Mouse (Mus musculus) embryonic facial prominence, embryonic 12.5 days (tissue): Measurements from ENCODE around the gene Mob3a. TPM values are rescaled to one million over a fixed set of nuclear protein-coding genes. Genes with fewer than 3 reads are reported as not detected.

ENCODE experiments used
- ATAC-seq: fragments of 200-750 bp; cut with Nextera tagmentation; 2 replicates; pipeline ENCODE4 v1.8.0; 2017; ENCODE audit not compliant: insufficient number of reproducible peaks, insufficient read depth, low FRiP score, low TSS enrichment
- H3K27ac ChIP-seq: fragments of 300-500 bp; sonication (generic); 2 replicates; pipeline ENCODE4 v1.5.1; 2016; ENCODE audit warnings: mild to moderate bottlenecking
- H3K27me3 ChIP-seq: fragments of 300-500 bp; sonication (generic); 2 replicates; pipeline ENCODE4 v1.6.1; 2016; ENCODE audit warnings: mild to moderate bottlenecking, moderate library complexity
- H3K36me3 ChIP-seq: fragments of 300-500 bp; sonication (generic); 2 replicates; pipeline ENCODE4 v1.6.1; 2016; ENCODE audit warnings: mild to moderate bottlenecking
- H3K4me1 ChIP-seq: fragments of 300-500 bp; sonication (generic); 2 replicates; pipeline ENCODE4 v1.6.1; 2016
- H3K4me2 ChIP-seq: fragments of 300-500 bp; sonication (generic); replicated peaks from 2 replicates; pipeline ENCODE4 v1.6.1; 2016; ENCODE audit warnings: mild to moderate bottlenecking, moderate library complexity
- H3K4me3 ChIP-seq: fragments of 300-500 bp; sonication (generic); 2 replicates; pipeline ENCODE4 v1.5.1; 2016; ENCODE audit warnings: mild to moderate bottlenecking
- H3K9ac ChIP-seq: fragments of 300-500 bp; sonication (generic); 2 replicates; pipeline ENCODE4 v1.6.1; 2016; ENCODE audit warnings: mild to moderate bottlenecking, moderate library complexity
- H3K9me3 ChIP-seq: fragments of 300-500 bp; sonication (generic); 2 replicates; pipeline ENCODE4 v1.6.1; 2016; ENCODE audit warnings: mild to moderate bottlenecking, moderate library complexity
- WGBS: fragments of 180-500 bp; shearing (Covaris S2); methylation state at CpG from one replicate; pipeline ENCODE4 v1.1.7; 2016; 5-methylcytosine and 5-hydroxymethylcytosine counted together
- polyA plus RNA-seq: library from polyadenylated mRNA; unstranded; fragments of >200 nt; fragmentation: Nextera tagmentation; extraction: Ambion mirVana; gene quantifications from 2 replicates; pipeline ENCODE4 v1.2.1, GENCODE M21; 2016

Gene Mob3a
- polyA plus RNA-seq, 1 experiment from 2014 or later: 57.4 TPM

DNA sequence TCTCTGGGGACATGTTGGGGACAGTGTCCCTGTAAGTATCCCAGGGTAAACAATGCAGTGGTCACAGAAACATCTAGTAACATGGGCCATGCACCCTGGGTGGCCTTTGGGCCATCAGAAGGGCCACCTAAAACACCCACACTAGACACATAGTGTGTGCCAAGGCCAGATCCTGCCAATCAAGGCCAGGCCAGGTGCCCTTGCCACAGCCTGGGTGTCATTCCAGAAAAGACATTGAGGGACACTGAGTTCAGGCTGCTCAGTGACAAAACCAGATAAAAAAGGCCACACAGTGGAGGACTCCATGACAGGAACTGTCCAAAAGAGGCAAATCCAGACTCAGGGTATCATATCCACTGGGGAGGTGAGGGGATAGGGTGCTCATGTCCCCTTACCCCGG lies 18.1 kb downstream of the Mob3a start:
- H3K9ac ChIP-seq: no peak overlapping the region
- no peak for ATAC-seq
- no peak overlapping the region for H3K4me3 ChIP-seq
- H3K27me3 ChIP-seq: no peaks in the 10 kb centered on the region
- no peak overlapping the region for H3K4me2 ChIP-seq
- H3K9me3 ChIP-seq: no peaks in the 10 kb centered on the region
- H3K27ac ChIP-seq: no peak overlapping the region
- 92% methylated on average over 1 of the region's 1 CpGs for WGBS
- peaks cover 45% of the 10 kb centered on the region for H3K36me3 ChIP-seq
- peaks cover 3% of the 10 kb centered on the region for H3K4me1 ChIP-seq

DNA sequence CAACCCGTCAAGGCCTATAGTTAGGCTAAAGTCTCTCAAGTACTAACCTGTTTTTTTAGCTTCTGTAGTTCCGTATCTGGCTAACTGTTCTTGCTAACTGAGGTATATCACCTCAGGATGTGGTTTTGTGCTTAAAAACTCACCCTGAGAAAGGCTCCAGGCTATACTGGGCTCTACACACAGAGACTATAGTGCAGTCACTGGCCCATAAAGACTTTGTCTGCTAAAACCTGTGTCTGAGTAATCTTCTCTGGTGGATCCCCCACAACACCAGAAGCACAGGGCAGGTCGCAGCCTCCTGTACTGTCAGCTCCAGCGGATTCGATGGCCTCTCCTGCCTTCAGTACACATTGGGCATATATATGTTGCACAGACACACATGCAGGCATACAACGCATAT lies 19.8 kb downstream of the Mob3a start:
- ATAC-seq: no peak
- WGBS: 92% methylated on average over 6 of the region's 6 CpGs
- no peak overlapping the region for H3K4me2 ChIP-seq

DNA sequence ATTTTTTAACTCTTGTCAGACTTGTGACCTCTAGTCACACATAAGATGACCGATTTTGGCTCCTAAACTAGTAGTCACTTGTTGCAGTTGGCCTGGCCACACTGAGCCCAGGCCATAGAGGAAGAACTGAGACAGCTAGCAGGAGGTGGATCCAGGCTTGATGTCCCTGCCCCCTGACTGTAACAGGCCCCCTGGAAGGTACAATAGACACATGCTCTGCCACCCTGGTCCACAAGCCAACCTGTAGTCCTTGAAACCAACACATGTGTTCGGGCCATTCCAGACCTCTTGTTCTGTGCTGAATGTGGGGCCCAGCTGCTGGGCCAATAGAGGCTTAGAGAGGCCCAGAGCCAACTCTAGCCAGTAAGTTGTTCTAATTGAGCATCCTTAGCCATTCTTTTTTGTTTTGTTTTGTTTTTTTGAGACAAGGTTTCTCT lies 21.5 kb downstream of the Mob3a start:
- no peak overlapping the region for H3K9ac ChIP-seq
- no peaks in the 10 kb centered on the region for H3K9me3 ChIP-seq
- H3K27ac ChIP-seq: no peak overlapping the region
- no peak for ATAC-seq
- 76% methylated on average over 2 of the region's 2 CpGs for WGBS
- H3K4me3 ChIP-seq: no peak overlapping the region
- no peak overlapping the region for H3K4me2 ChIP-seq
- peaks cover 12% of the 10 kb centered on the region for H3K36me3 ChIP-seq
- H3K4me1 ChIP-seq: peaks cover 21% of the 10 kb centered on the region
- no peaks in the 10 kb centered on the region for H3K27me3 ChIP-seq

More for the DNA sequence above, 19.8 kb downstream of the Mob3a start:
- Histone ChIP-seq H3K4me3 (no peak overlapping the region), H3K9me3 (no peaks in the 10 kb centered on the region), H3K27me3 (no peaks in the 10 kb centered on the region), H3K36me3 (peaks cover 30% of the 10 kb centered on the region), H3K27ac (no peak overlapping the region), H3K4me1 (peaks cover 20% of the 10 kb centered on the region), H3K9ac (no peak overlapping the region)

DNA sequence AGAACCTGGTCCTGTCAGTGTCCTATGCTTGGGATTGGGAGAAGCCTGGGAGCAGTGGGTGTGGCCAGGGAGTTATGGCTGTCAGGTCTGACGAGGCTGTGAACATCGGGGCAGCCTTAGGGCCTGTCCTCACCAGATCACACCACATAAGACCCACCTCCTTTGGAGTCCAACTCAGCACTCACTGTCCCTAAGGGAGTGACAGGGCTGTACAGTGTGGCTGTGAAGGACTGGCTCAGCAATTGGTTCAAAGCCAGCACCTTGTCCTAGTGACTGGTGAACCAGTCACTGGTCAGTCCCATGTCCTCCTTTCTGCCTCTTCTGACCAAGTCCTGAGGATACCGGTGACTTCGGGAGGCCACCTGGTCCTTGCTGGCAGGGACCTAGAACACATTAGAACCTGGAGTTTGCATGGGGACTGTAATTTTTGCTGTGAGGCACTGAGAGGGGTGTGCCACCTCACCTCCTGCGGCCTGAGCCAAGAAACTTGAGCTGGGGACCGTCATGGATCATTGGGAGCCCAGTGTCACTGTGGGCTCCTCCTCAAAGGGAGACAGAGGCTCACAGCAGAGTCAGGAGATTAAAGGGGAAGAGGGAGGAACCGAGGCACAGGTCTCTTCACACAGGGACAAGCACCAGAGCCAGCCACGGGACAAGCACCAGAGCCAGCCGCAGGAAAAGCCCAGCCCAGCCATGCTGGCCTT lies 22.1 kb downstream of the Mob3a start:
- Histone ChIP-seq H3K4me1 (peaks cover 26% of the 10 kb centered on the region), H3K4me2 (no peak overlapping the region), H3K36me3 (peaks cover 7% of the 10 kb centered on the region), H3K9ac (no peak overlapping the region), H3K27ac (peak overlapping the region; percentile 36; the same call in 1 of the 2 replicates), H3K4me3 (no peak overlapping the region), H3K27me3 (no peaks in the 10 kb centered on the region), H3K9me3 (no peaks in the 10 kb centered on the region)
- no peak for ATAC-seq
- WGBS: 59% methylated on average over 9 of the region's 9 CpGs

DNA sequence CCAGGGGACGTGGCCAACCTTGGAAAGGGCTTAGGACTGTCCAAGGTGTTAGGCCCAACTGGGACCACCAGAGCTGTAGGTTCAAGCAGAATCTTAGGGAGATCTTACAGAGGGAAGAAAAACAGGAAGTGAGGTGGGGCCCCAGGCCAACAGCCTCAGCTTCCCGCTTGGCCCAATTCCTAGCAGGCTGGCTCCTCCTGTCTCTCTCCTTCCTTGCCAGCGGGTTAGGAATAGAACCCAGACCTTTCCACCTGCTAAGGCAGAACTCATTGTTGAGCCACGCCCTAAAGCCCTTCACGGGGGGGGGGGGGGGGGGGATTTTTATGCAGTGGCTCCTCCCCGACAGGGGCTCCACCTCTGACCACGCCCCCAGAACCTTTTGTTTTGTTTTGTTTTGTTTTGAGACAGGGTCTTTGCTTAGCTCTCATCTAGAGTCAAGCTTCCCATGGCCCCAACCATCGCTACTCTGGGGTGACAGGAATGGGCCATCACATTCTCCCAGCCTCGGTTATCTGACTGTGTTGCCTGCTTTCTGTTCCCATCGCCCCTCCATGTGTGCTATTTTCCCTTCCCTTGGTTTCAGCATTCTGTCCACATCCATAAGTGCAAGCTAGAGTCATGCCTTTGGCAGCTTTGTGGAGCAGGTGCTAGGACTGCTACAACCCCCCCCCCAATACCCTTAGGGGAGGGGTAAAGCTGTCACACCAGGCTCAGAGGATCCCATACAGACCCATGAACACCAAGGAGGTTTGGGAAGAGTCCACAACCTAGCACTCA lies 23.0 kb downstream of the Mob3a start:
- WGBS: 54% methylated on average over 10 of the region's 10 CpGs
- H3K4me3 ChIP-seq: no peak overlapping the region

DNA sequence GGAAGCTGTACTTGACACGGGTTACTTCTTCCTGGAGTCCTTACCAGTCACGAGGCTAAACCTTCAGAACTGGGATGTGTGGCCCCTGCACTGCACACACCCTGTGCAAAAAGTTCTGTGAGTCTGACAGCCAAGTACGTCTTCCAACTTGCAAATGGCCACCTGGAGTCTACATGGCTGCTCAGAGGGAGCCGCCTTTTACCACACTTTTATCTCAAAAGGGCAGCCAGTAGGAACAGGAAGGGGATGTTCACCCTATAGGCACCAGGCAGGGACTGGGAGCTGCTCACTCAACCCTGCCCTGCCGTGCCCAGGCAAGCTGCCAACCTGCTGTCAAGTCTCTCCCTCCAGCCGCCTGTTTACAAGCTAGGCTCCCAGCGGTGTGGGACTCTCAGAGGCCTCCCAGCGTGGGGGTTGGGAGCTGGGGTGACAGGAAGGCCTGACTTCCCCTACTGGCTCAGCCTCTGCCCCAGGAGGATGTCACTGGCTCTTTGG lies 23.8 kb downstream of the Mob3a start, which contains the start of gene Mknk2:
TSS of gene Mknk2 (minus strand) at position 171 of the 495 bp plus-strand sequence.
- no peaks in the 10 kb centered on the region for H3K9me3 ChIP-seq
- H3K27me3 ChIP-seq: no peaks in the 10 kb centered on the region
- ATAC-seq: no peak
- H3K4me3 ChIP-seq: peak within 1 kb of the TSS; percentile 97
- H3K27ac ChIP-seq: peak within 1 kb of the TSS; percentile 99
- 0 out of 2 replicates have a peak, but pooled peaks cover 3% of the 10 kb centered on the region for H3K36me3 ChIP-seq
- 28% methylated on average over 8 of the region's 8 CpGs for WGBS
- peak within 1 kb of the TSS; percentile 78 for H3K9ac ChIP-seq
- peaks cover 42% of the 10 kb centered on the region for H3K4me1 ChIP-seq
- H3K4me2 ChIP-seq: peak within 1 kb of the TSS; percentile 83

More for the DNA sequence above, 23.0 kb downstream of the Mob3a start:
- no peak overlapping the region for H3K4me2 ChIP-seq
- no peak for ATAC-seq
- peaks cover 7% of the 10 kb centered on the region; the same call in 1 of the 2 replicates for H3K36me3 ChIP-seq
- H3K9ac ChIP-seq: 0 out of 2 replicates have a peak overlapping the region, but pooled peaks have one; percentile 17
- no peaks in the 10 kb centered on the region for H3K9me3 ChIP-seq
- H3K27ac ChIP-seq: peak overlapping the region; percentile 99
- H3K4me1 ChIP-seq: peaks cover 35% of the 10 kb centered on the region
- no peaks in the 10 kb centered on the region for H3K27me3 ChIP-seq

DNA sequence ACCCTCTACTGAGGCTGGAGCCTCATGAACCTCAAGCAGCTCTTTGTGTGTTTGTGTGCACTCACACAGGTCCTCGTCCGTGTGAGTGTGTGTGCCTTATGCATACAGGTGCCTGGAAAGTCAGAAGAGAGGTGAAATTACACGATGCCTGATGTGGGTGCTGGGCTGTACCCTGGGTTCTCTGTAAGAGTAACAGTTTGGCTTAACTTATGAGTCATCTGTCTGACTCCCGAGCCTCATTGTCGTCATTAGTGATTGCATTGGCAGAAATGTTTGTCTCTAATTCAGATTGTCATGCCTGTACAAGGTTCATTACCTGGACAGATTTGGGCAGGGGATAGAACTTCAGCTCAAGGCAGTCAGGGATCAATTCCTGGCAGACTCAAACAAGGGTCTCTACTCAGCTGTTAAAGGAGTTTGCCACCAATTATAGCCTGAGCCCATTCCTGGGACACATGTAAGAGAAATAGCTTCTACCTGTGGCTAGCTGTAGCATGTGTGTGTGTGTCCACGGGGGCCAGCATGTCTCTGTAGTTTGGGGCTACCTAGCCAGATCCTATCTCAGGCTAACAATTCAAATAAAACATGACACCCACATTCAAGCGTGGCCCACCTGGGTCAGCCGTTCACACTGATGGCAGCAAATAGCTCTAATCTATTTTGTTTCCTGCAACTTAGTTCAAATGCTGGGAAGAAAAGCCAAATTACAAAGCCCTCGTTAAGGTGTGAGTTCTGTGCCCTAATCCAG lies 24.5 kb downstream of the Mob3a start:
- Histone ChIP-seq H3K9ac (peak overlapping the region; percentile 78), H3K36me3 (0 out of 2 replicates have a peak, but pooled peaks cover 10% of the 10 kb centered on the region), H3K9me3 (no peaks in the 10 kb centered on the region), H3K27ac (peak overlapping the region; percentile 99), H3K4me2 (peak overlapping the region; percentile 83), H3K4me3 (peak overlapping the region; percentile 97), H3K4me1 (peaks cover 49% of the 10 kb centered on the region), H3K27me3 (no peaks in the 10 kb centered on the region)
- no peak for ATAC-seq
- WGBS: 29% methylated on average over 9 of the region's 9 CpGs

DNA sequence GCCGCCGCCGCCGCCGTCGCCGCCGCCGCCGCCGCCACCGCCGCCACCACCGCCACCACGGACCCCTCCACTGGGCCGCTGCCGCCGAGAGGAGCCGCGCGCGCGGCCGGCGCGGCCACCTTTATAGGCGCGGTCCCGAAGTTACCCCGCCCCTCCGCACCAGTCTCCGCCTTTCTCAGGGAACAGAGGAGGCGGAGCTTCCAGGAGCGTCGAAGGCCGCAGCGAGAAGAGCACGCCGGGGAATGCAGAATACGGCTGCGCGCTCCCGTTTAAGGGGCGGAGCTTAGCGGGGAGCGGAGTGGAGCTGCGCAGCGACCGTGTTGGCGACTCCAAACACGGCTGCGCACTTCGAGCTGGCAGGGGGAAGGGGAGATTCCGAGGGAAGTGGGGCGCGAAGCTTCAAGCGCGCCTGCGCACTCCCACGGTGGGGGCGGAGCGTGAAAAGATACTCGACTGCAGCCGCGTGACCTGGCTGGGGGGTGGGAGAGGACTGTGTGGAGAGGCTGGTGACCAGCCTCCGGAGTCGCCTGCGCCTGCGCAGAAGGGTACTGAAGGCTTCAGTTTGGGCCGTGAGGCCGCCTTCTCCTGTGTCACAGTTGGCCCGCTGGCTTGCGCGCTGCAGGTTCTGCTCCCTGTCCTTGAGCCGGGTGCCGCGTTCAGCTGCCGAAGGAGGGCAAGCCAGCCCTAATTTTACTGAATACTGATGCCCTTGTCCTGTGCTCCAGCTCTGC lies 25.4 kb downstream of the Mob3a start:
- Histone ChIP-seq H3K27me3 (no peaks in the 10 kb centered on the region), H3K9ac (peak overlapping the region; percentile 97), H3K9me3 (no peaks in the 10 kb centered on the region), H3K4me3 (peak overlapping the region; percentile 97), H3K27ac (peak overlapping the region; percentile 99), H3K4me1 (peaks cover 49% of the 10 kb centered on the region), H3K4me2 (peak overlapping the region; percentile 83), H3K36me3 (peaks cover 19% of the 10 kb centered on the region)
- under 1% methylated on average over 74 of the region's 78 CpGs for WGBS
- peak; percentile 89 for ATAC-seq

DNA sequence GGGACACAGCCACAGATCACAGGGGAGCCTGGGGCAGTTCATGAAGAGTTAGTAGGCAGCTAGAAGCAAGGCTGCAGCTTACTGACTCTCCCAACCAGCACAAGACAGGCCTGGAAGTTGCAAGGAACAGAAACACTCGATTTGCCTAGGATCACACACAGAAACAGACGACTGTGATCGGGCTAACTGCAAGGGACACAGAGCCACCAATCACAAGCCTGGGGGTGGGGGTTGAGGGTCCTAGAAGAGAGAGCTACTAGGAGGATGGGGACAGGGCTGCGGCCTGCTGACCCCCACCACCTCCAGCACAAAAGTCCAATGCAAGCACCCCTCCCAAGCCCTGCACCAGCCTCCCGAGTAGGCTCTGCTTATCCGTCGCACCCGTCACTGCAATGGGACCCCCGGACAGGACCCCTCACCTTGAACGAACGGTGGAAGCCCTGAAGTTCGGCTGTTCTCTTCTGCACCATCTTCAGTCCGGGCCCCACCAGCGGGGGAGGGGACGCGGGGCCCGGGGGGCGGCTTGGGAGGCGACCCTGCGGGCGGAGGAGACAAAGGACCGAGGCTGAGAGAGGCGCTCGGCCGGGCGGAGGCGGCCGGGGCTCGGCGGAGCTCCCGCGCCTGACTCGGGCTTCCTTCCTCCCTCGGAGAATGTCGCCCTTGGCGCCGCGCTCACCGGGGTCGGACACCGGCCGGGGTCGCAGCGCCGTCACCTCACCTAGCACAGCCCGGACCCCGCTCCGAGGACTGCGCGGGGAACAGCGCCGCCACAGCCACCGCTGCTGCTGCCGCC lies 26.2 kb downstream of the Mob3a start:
- Histone ChIP-seq H3K27me3 (no peaks in the 10 kb centered on the region), H3K4me1 (peaks cover 49% of the 10 kb centered on the region), H3K9me3 (no peaks in the 10 kb centered on the region), H3K4me3 (peak overlapping the region; percentile 97), H3K9ac (peak overlapping the region; percentile 97), H3K27ac (peak overlapping the region; percentile 83), H3K4me2 (peak overlapping the region; percentile 83), H3K36me3 (peaks cover 27% of the 10 kb centered on the region)
- WGBS: under 1% methylated on average over 45 of the region's 54 CpGs
- ATAC-seq: 0 out of 2 replicates have a peak, but pooled peaks have one; percentile 3

DNA sequence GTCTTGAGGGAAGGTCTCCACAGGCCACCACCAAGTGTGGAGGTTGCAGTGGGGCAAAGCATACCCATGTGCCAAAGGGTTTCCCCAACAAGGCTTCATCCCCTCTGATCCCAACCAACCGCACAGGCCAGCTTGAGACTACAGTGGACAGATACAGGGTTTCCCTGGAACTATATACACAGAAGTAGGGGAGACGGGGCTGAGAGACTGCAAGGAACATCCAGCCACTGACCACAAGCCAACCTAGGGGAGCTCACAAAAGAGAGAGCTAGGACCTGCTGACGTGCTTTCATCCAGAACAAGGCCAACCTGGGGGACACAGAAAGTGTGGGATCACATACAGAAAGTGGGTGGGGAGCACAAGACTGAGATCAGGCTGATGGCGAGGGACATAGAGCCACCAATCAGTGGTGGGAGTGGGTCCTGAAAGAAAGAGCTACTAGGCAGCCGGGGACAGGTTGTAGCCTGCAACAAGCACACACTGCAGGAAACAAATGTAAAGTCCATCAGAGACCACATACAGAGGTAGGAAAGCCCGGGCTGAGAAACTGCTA lies 26.8 kb downstream of the Mob3a start:
- Histone ChIP-seq H3K4me1 (peaks cover 49% of the 10 kb centered on the region), H3K9ac (peak overlapping the region; percentile 97), H3K36me3 (peaks cover 33% of the 10 kb centered on the region), H3K27me3 (no peaks in the 10 kb centered on the region), H3K27ac (peak overlapping the region; percentile 83), H3K4me2 (peak overlapping the region; percentile 83), H3K4me3 (peak overlapping the region; percentile 97), H3K9me3 (no peaks in the 10 kb centered on the region)
- WGBS: 20% methylated on average over 6 of the region's 6 CpGs
- ATAC-seq: no peak
